Mouse (Mus musculus): Measurements from ENCODE around the gene Ccdc86.

The Ccdc86 gene

DNA sequence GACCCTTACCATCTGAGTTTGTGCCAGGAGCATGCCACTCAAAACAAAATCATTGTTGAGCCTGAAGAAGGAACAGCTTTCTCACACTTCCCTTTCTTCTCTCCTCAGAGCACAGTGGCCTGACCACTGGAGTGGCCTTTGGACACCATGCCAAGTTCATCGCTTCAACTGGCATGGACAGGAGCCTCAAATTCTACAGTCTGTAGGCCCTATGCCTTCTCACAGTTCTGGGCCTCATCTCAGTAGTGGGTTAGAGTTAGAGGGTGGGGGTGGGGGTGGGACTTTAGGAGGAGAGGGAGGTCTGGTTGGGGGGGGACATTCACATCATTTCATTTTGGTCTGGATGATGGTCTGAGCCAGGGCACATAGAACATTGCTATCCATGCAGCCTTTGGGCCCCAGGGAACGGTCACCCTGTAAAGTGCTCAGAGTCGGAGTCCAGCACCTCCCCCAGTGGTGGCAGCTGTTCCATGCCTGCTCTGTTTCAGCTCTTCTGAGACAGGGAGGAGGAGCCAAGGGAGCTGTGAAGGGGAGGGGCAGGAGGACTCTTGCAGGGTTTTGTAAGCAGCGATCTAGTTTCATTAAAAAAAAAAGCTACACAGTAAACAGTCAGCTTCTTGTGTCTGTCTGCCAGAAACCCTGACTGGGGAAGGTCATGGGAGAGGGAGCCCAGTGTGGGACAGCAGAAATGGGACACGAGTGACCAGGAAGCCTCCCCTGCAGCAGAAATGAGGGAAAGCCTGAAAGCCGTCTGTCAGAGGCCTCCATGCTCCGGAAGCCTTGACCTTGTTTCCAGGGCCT lies 43.9 kb downstream of the Ccdc86 start:
- peak in 1 of 2 experiments; percentile 49 for DNase-seq

DNA sequence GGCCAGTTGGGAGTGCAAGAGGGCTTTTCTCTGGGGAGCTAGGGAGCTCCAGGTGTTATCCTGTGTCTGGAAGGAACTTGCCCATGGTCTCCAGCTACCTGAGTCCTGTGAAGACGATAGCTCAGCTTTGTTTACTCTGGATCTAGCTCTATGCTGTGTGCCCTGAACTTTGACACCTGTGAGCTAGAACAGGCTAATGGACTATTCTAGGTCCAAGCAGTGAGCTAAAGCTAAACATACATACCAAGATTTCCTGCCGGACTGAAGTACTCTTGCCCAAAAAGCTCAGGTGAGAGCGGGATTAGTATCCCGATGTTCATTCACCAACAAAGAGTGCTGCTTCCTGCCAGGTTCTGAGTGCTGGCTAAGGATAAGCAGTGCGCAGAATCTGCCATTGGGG lies 44.6 kb downstream of the Ccdc86 start:
- DNase-seq = no peak

DNA sequence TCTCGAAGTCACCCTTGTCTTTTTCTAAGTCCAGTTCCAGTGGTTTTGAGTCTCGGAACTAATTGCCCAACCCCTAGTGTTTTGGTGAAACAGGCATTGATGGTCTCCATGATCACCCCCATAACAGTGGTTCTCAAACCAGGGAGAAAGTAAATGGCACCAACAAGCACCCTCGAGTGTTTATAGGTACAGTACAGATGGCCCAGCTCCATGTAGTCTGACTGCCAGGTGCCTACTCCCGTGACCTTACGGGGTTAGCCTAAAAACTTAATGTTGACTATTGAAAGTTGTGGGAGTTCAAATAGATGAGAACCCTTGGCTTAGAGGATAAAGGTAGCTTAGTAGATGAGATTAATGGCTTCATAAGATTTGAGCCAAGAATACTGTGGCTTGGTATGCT lies 48.0 kb downstream of the Ccdc86 start:
- no peak for DNase-seq

DNA sequence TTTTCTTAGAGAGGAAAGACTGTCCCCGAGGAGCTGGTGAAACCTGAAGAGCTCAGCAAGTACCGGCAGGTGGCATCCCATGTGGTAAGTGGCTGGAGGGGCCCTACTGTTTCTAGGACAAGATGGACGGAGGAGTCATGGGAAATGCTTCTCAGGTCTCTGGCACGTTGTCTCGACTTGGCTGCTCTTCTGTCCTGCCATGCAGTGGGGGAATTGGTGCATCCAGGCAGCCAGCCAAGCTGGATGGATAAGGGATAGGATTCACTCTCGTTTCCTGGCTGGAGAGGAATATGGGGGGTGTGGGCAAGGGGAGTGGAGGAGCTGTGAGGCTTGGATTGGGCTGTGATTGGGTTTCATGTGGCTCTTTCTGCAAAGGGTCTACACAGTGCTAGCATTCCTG lies 48.8 kb downstream of the Ccdc86 start:
- DNase-seq = peak in 1 of 2 experiments; percentile 50

DNA sequence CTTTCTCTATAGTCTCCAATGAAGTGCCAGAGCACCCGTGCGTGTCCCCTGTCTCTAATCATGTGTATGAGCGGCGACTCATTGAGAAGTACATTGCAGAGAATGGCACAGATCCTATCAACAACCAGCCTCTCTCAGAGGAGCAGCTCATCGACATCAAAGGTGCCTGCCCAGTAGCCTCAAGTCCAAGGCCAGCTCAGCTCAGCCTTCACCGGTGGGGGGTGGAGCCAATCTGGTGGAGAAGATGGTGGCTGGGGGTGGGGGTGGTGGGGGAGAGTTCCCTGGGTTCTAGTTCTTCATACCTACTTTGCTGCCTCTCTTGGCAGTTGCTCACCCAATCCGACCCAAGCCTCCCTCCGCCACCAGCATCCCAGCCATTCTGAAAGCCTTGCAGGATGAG lies 51.6 kb downstream of the Ccdc86 start:
- DNase-seq = no peak

DNA sequence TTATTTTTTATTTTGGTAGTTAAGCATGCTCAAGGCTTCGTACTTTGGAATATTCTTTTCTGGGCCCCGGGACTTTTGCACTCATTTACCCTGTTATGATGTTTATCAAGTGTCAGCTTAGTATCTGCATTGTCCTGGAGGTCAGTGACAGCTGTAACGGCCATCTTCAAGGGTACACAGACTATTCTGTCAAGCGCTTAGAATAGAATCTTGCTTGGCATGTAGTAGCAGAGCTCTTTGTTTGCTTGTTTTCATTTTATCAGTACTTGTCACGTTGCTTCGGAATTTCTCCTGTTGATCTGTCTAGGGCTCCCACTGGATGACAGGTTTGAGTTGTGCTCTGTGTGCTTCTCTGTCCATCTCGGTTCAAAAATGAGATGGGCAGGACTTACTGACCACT lies 52.2 kb downstream of the Ccdc86 start:
- no peak for DNase-seq

DNA sequence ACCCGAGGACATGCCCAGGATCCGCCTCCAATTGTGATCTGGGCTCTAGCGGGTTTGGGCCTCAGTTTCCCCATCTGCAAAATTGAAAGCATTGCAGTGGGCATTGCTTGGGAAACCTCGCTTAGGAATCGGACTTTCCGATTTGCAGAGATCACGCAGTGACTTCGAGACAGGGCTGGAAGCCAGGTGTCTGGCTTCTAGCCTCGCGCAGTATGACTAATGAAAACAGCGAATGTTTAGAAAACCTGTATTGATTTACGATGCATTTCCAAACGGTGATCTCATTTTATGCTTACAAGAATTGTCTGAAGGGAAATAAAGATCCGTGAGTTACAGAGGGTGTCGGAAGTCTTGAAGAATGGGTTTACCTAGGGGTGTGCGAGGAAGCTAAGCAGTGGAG lies 53.4 kb downstream of the Ccdc86 start:
- no peak for DNase-seq

DNA sequence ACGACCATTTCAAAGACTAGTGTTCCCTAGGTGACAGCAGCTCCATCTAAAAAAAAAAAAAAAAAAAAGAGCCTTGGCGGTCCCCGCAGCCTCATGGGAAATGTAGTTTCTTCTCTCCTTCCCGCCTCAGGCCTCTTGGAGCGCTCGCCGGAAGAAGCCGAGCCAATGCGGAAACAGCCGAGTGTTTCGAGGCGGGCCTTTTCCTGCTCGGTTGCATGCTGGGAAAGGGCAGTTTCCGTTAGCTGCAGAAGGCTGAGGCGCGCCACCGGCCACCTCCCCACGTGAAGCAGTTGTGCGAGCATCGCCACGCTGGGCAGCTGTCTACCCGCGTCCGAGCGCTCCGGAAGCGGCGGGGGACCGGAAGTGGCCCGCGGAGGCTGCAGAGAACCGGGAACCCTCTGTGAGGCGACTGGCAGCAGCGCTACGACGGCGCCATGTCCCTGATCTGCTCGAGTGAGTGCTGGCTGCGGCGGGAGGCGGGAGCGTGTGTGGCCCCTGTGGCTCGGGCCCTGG lies 54.0 kb downstream of the Ccdc86 start, which contains the start of gene Prpf19:
TSS of gene Prpf19 (plus strand) at position 216 of the 513 bp plus-strand sequence.
- DNase-seq = peak; percentile 99 to 100

DNA sequence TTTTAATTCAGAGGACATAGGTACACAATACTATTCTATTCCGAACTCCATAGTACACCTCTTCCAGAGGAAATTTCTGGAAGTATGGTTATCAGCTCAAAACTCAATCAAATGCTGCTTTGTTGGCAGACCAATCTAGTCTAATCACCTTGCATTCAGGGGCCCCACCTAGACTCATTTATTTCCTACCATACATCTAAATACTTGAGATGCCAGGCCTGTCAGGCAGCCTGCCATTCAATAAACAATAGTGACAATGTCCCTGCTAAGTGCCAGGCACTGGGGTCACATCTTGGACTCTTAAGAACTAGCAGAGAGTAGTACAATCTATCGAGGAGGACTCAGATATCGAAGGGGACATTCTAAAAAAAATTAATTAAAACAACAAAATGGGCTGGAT lies 56.9 kb downstream of the Ccdc86 start:
- DNase-seq = no peak

Data from cerebellum, postnatal 25 days (tissue).